Mouse (Mus musculus) heart, embryonic 14.5 days (tissue): Measurements from ENCODE around the gene Kif3c. TPM values are rescaled to one million over a fixed set of nuclear protein-coding genes. Genes with fewer than 3 reads are reported as not detected.

Source experiments
- ATAC-seq: fragments of 200-750 bp; cut with Nextera tagmentation; 2 replicates; pipeline ENCODE4 v1.8.0; 2017; ENCODE audit warnings: low read depth, moderate TSS enrichment; ENCODE audit not compliant: insufficient number of reproducible peaks, insufficient read depth, low FRiP score
- H3K27ac ChIP-seq, 2 experiments: fragments of 200-500 bp in 1 of 2; fragments of 300-500 bp in 1 of 2; sonication (generic) in 1 of 2; replicated peaks in 1 of 2; 2 replicates each; pipeline ENCODE4 v1.5.1; 2012 to 2014; ENCODE audit warnings: low read depth in 2 of 2, low read length in 2 of 2, control low read depth in 1 of 2, mild to moderate bottlenecking in 1 of 2, mixed read lengths in 1 of 2; ENCODE audit not compliant: control insufficient read depth in 1 of 2, insufficient read depth in 1 of 2
- H3K27me3 ChIP-seq: fragments of 300-500 bp; sonication (generic); 2 replicates; pipeline ENCODE4 v1.6.1; 2014; ENCODE audit warnings: mild to moderate bottlenecking, low read length, control low read depth; ENCODE audit not compliant: control insufficient read depth, insufficient read depth
- H3K36me3 ChIP-seq: fragments of 300-500 bp; sonication (generic); 2 replicates; pipeline ENCODE4 v1.6.1; 2014; ENCODE audit warnings: mild to moderate bottlenecking, control low read depth, low read length, mixed read lengths; ENCODE audit not compliant: control insufficient read depth, insufficient read depth
- H3K4me1 ChIP-seq, 2 experiments: fragments of 200-500 bp in 1 of 2; fragments of 300-500 bp in 1 of 2; sonication (generic) in 1 of 2; 2 replicates each; pipeline ENCODE4 v1.6.1; 2012 to 2014; ENCODE audit warnings: low read length in 2 of 2, control low read depth in 1 of 2, mixed read lengths in 1 of 2; ENCODE audit not compliant: control insufficient read depth in 2 of 2, insufficient read depth in 2 of 2
- H3K4me2 ChIP-seq: fragments of 300-500 bp; sonication (generic); 2 replicates; pipeline ENCODE4 v1.6.1; 2014; ENCODE audit warnings: mild to moderate bottlenecking, low read length
- H3K4me3 ChIP-seq, 2 experiments: fragments of 200-500 bp in 1 of 2; fragments of 300-500 bp in 1 of 2; sonication (generic) in 1 of 2; 2 replicates each; pipeline ENCODE4 v1.5.1; 2012 to 2014; ENCODE audit warnings: low read length in 2 of 2, mild to moderate bottlenecking in 2 of 2, control low read depth in 1 of 2, low read depth in 1 of 2, moderate library complexity in 1 of 2; ENCODE audit not compliant: control insufficient read depth in 1 of 2, insufficient read depth in 1 of 2
- H3K9ac ChIP-seq: fragments of 300-500 bp; sonication (generic); 2 replicates; pipeline ENCODE4 v1.6.1; 2014; ENCODE audit warnings: mild to moderate bottlenecking, low read length
- H3K9me3 ChIP-seq: fragments of 300-500 bp; sonication (generic); 2 replicates; pipeline ENCODE4 v1.6.1; 2016; ENCODE audit warnings: low read length, control low read depth; ENCODE audit not compliant: control insufficient read depth
- WGBS: fragments of 180-500 bp; shearing (Covaris S2); extraction: QIAGEN DNeasy Blood & Tissue Kit; methylation state at CpG from one replicate; pipeline ENCODE4 v1.1.7; 2014; 5-methylcytosine and 5-hydroxymethylcytosine counted together
- polyA plus RNA-seq: library from polyadenylated mRNA; unstranded; fragments of >200 nt; fragmentation: Nextera tagmentation; extraction: Ambion mirVana; gene quantifications from 2 replicates; pipeline ENCODE4 v1.2.1, GENCODE M21; 2014

Kif3c gene
- polyA plus RNA-seq, 1 experiment from 2014 or later, result 5.0 TPM

GRCm38 (mm10) chr12:3429681-3430442 is 64.9 kb downstream of the Kif3c start:
- no peak overlapping the region for H3K27ac ChIP-seq
- no peak overlapping the region for H3K4me2 ChIP-seq
- H3K36me3 ChIP-seq, result no peaks in the 10 kb centered on the region
- H3K27me3 ChIP-seq, result no peaks in the 10 kb centered on the region
- H3K4me1 ChIP-seq, result peaks cover 2 to 22% of the 10 kb centered on the region in 2 experiments
- WGBS, result 73% methylated on average over 2 of the region's 2 CpGs
- H3K9ac ChIP-seq, result no peak overlapping the region
- H3K4me3 ChIP-seq, result no peak overlapping the region
- no peaks in the 10 kb centered on the region for H3K9me3 ChIP-seq
- no peak for ATAC-seq

- no peak overlapping the region for H3K27ac ChIP-seq
- no peak for ATAC-seq
- no peak overlapping the region for H3K4me2 ChIP-seq
- H3K4me1 ChIP-seq, result peaks cover 2 to 22% of the 10 kb centered on the region in 2 experiments
- no peak overlapping the region for H3K4me3 ChIP-seq
- no peak overlapping the region for H3K9ac ChIP-seq
- H3K9me3 ChIP-seq, result no peaks in the 10 kb centered on the region
- H3K27me3 ChIP-seq, result no peaks in the 10 kb centered on the region
- H3K36me3 ChIP-seq, result no peaks in the 10 kb centered on the region
These were observed 65.5 kb downstream of the Kif3c start for GRCm38 (mm10) chr12:3430443-3430753.

- Histone ChIP-seq H3K27ac (no peak overlapping the region), H3K4me3 (no peak overlapping the region), H3K4me2 (no peak overlapping the region), H3K27me3 (no peaks in the 10 kb centered on the region), H3K9me3 (no peaks in the 10 kb centered on the region), H3K36me3 (no peaks in the 10 kb centered on the region), H3K4me1 (peaks cover 0 to 18% of the 10 kb centered on the region in 2 experiments; a peak in 2 of 4 replicates), H3K9ac (no peak overlapping the region)
- ATAC-seq, result no peak
These were observed 66.1 kb downstream of the Kif3c start for GRCm38 (mm10) chr12:3430985-3431384.

- no peak for ATAC-seq
- H3K9me3 ChIP-seq, result no peaks in the 10 kb centered on the region
- no peak overlapping the region for H3K4me2 ChIP-seq
- WGBS, result 58% methylated on average over 1 of the region's 1 CpGs
- no peak overlapping the region for H3K4me3 ChIP-seq
- H3K4me1 ChIP-seq, result peaks cover 0 to 13% of the 10 kb centered on the region in 2 experiments; a peak in 1 of 4 replicates
- H3K27me3 ChIP-seq, result no peaks in the 10 kb centered on the region
- H3K27ac ChIP-seq, result no peak overlapping the region
- no peak overlapping the region for H3K9ac ChIP-seq
- no peaks in the 10 kb centered on the region for H3K36me3 ChIP-seq
These were observed 68.8 kb downstream of the Kif3c start for GRCm38 (mm10) chr12:3433736-3434135.

GRCm38 (mm10) chr12:3436446-3436845 is 71.5 kb downstream of the Kif3c start:
- no peak for ATAC-seq
- no peaks in the 10 kb centered on the region for H3K27me3 ChIP-seq
- WGBS, result 83% methylated on average over 5 of the region's 5 CpGs
- H3K9ac ChIP-seq, result no peak overlapping the region
- no peak overlapping the region for H3K4me3 ChIP-seq
- H3K4me1 ChIP-seq, result peaks cover 0 to 4% of the 10 kb centered on the region in 2 experiments; a peak in 2 of 4 replicates
- H3K27ac ChIP-seq, result no peak overlapping the region
- H3K9me3 ChIP-seq, result no peaks in the 10 kb centered on the region
- H3K36me3 ChIP-seq, result no peaks in the 10 kb centered on the region
- H3K4me2 ChIP-seq, result no peak overlapping the region

GRCm38 (mm10) chr12:3437815-3438214 is 72.9 kb downstream of the Kif3c start:
- Histone ChIP-seq H3K4me1 (peaks cover 0 to 4% of the 10 kb centered on the region in 2 experiments; a peak in 2 of 4 replicates), H3K9me3 (no peaks in the 10 kb centered on the region), H3K9ac (no peak overlapping the region), H3K27me3 (no peaks in the 10 kb centered on the region), H3K27ac (no peak overlapping the region), H3K4me2 (no peak overlapping the region), H3K36me3 (peaks cover under 1% of the 10 kb centered on the region; the same call in 1 of the 2 replicates), H3K4me3 (no peak overlapping the region)
- WGBS, result 93% methylated on average over 1 of the region's 1 CpGs
- no peak for ATAC-seq

- WGBS, result 62% methylated on average over 2 of the region's 2 CpGs
- Histone ChIP-seq H3K4me1 (peaks cover 0 to 4% of the 10 kb centered on the region in 2 experiments; a peak in 2 of 4 replicates), H3K4me3 (no peak overlapping the region), H3K9me3 (no peaks in the 10 kb centered on the region), H3K4me2 (no peak overlapping the region), H3K27me3 (no peaks in the 10 kb centered on the region), H3K9ac (no peak overlapping the region), H3K27ac (no peak overlapping the region), H3K36me3 (peaks cover 17% of the 10 kb centered on the region)
- no peak for ATAC-seq
These were observed 76.0 kb downstream of the Kif3c start for GRCm38 (mm10) chr12:3440916-3441315.

- ATAC-seq, result no peak
- Histone ChIP-seq H3K4me1 (peaks cover 0 to 4% of the 10 kb centered on the region in 2 experiments; a peak in 2 of 4 replicates), H3K36me3 (peaks cover 17% of the 10 kb centered on the region), H3K4me2 (no peak overlapping the region), H3K27me3 (no peaks in the 10 kb centered on the region), H3K9me3 (no peaks in the 10 kb centered on the region), H3K27ac (0 out of 4 replicates have a peak overlapping the region, but pooled peaks of 1 of the 2 experiments have one; percentile 25), H3K9ac (no peak overlapping the region), H3K4me3 (no peak overlapping the region)
- WGBS, result 65% methylated on average over 5 of the region's 5 CpGs
These were observed 76.4 kb downstream of the Kif3c start for GRCm38 (mm10) chr12:3441361-3441760.
